Mouse (Mus musculus) CH12.LX (cell line): Measurements from ENCODE around the gene Nrap. TPM values are rescaled to one million over a fixed set of nuclear protein-coding genes. Genes with fewer than 3 reads are reported as not detected.

ENCODE experiments used
- DNase-seq: peaks from one replicate; pipeline ENCODE4 v3.0.0-alpha.2; 2013; ENCODE audit errors: extremely low read depth
- H3K27ac ChIP-seq: 2 replicates; pipeline ENCODE4 v1.5.1; 2012; ENCODE audit warnings: low read depth, mild to moderate bottlenecking, control low read depth, moderate library complexity; ENCODE audit not compliant: insufficient read depth
- H3K27me3 ChIP-seq: replicated peaks from 2 replicates; pipeline ENCODE3; 2012; ENCODE audit warnings: inconsistent platforms
- H3K36me3 ChIP-seq, 2 experiments: replicated peaks in 1 of 2; 2 replicates each; pipeline versions ENCODE3 to v1.6.1; 2012; ENCODE audit warnings: inconsistent platforms in 1 of 2, low read length in 1 of 2, mild to moderate bottlenecking in 1 of 2, mixed read lengths in 1 of 2, moderate library complexity in 1 of 2; ENCODE audit not compliant: control insufficient read depth in 1 of 2, insufficient read depth in 1 of 2
- H3K4me1 ChIP-seq, 2 experiments: 2 replicates each; pipeline ENCODE4 v1.6.1; 2012; ENCODE audit warnings: inconsistent platforms in 1 of 2, moderate library complexity in 1 of 2; ENCODE audit not compliant: insufficient read depth in 2 of 2, control insufficient read depth in 1 of 2
- H3K4me2 ChIP-seq: 2 replicates; pipeline ENCODE4 v1.6.1; 2012; ENCODE audit warnings: low read depth, mild to moderate bottlenecking, control low read depth; ENCODE audit not compliant: poor library complexity, insufficient read depth, severe bottlenecking
- H3K4me3 ChIP-seq, 3 experiments: fragments of 150-350 bp in 1 of 3; sonication (generic) in 1 of 3; replicated peaks in 1 of 3; 2 replicates each; pipeline versions ENCODE3 to v1.5.1; 2011 to 2012; ENCODE audit warnings: low read depth in 2 of 3, low read length in 2 of 3, mild to moderate bottlenecking in 2 of 3, moderate library complexity in 2 of 3, control low read depth in 1 of 3, improper control_type of control experiment in 1 of 3, inconsistent platforms in 1 of 3, mixed read lengths in 1 of 3; ENCODE audit not compliant: poor library complexity in 1 of 3
- H3K79me2 ChIP-seq: replicated peaks from 2 replicates; pipeline ENCODE4 v1.6.1; 2012; ENCODE audit warnings: mild to moderate bottlenecking, moderate library complexity; ENCODE audit not compliant: control insufficient read depth, poor library complexity, insufficient read depth, severe bottlenecking; ENCODE audit errors: extremely low read depth
- H3K9ac ChIP-seq: 2 replicates; pipeline ENCODE4 v1.6.1; 2012; ENCODE audit warnings: low read depth, mild to moderate bottlenecking, control low read depth, moderate library complexity; ENCODE audit not compliant: insufficient read depth
- H3K9me3 ChIP-seq: replicated peaks from 2 replicates; pipeline ENCODE3; 2012; ENCODE audit warnings: low read length, inconsistent platforms, mixed read lengths
- BHLHE40 ChIP-seq: IDR thresholded peaks from 2 replicates; pipeline ENCODE4 v1.6.1; 2011; ENCODE audit warnings: mild to moderate bottlenecking, low read depth, low read length, improper control_type of control experiment
- CHD2 ChIP-seq: IDR thresholded peaks from 2 replicates; pipeline ENCODE4 v1.6.1; 2011; ENCODE audit warnings: low read length, improper control_type of control experiment
- CTCF ChIP-seq, 2 experiments: IDR thresholded peaks in 1 of 2; conservative IDR thresholded peaks in 1 of 2; 2 replicates each; pipeline ENCODE4 v1.5.1; 2011 to 2012; ENCODE audit warnings: low read depth in 2 of 2, low read length in 2 of 2, improper control_type of control experiment in 1 of 2, inconsistent platforms in 1 of 2, mild to moderate bottlenecking in 1 of 2, moderate library complexity in 1 of 2
- ELF1 ChIP-seq: IDR thresholded peaks from 2 replicates; pipeline ENCODE4 v1.6.1; 2014; ENCODE audit warnings: low read depth, mild to moderate bottlenecking, inconsistent platforms, low read length, improper control_type of control experiment
- HCFC1 ChIP-seq: IDR thresholded peaks from 2 replicates; pipeline ENCODE4 v1.6.1; 2012; ENCODE audit warnings: low read depth, mild to moderate bottlenecking, inconsistent platforms, low read length, improper control_type of control experiment
- IRF4 ChIP-seq: IDR thresholded peaks from 2 replicates; pipeline ENCODE4 v1.6.1; 2014; ENCODE audit warnings: low read depth, mild to moderate bottlenecking, inconsistent platforms, low read length, improper control_type of control experiment
- JUN ChIP-seq: IDR thresholded peaks from 2 replicates; pipeline ENCODE4 v1.6.1; 2011; ENCODE audit warnings: low read depth, mild to moderate bottlenecking, low read length, improper control_type of control experiment, moderate library complexity; ENCODE audit not compliant: insufficient read depth
- JUND ChIP-seq: conservative IDR thresholded peaks from 2 replicates; pipeline ENCODE4 v1.6.1; 2011; ENCODE audit warnings: low read depth, low read length, improper control_type of control experiment
- MAZ ChIP-seq: IDR thresholded peaks from 2 replicates; pipeline ENCODE4 v1.6.1; 2012; ENCODE audit warnings: low read depth, mild to moderate bottlenecking, inconsistent platforms, low read length, improper control_type of control experiment, moderate library complexity
- NELFE ChIP-seq: IDR thresholded peaks from 2 replicates; pipeline ENCODE4 v1.6.1; 2011; ENCODE audit warnings: low read depth, low read length, improper control_type of control experiment
- PAX5 ChIP-seq: IDR thresholded peaks from 2 replicates; pipeline ENCODE4 v1.6.1; 2012; ENCODE audit warnings: low read length, inconsistent platforms, mixed read lengths
- RAD21 ChIP-seq: IDR thresholded peaks from 2 replicates; pipeline ENCODE4 v1.6.1; 2011; ENCODE audit warnings: low read depth, mild to moderate bottlenecking, low read length, improper control_type of control experiment, moderate library complexity
- SMC3 ChIP-seq: IDR thresholded peaks from 2 replicates; pipeline ENCODE4 v1.6.1; 2011; ENCODE audit warnings: low read depth, low read length, improper control_type of control experiment
- TBP ChIP-seq: conservative IDR thresholded peaks from 2 replicates; pipeline ENCODE4 v1.6.1; 2011; ENCODE audit warnings: low read depth, low read length, improper control_type of control experiment
- TCF12 ChIP-seq: IDR thresholded peaks from 2 replicates; pipeline ENCODE4 v1.6.1; 2014; ENCODE audit warnings: low read depth, mild to moderate bottlenecking, inconsistent platforms, low read length, improper control_type of control experiment
- USF1 ChIP-seq: IDR thresholded peaks from 2 replicates; pipeline ENCODE4 v1.6.1; 2014; ENCODE audit warnings: low read depth, mild to moderate bottlenecking, inconsistent platforms, low read length, improper control_type of control experiment
- USF2 ChIP-seq: conservative IDR thresholded peaks from 2 replicates; pipeline ENCODE4 v1.6.1; 2011; ENCODE audit warnings: low read depth, low read length, improper control_type of control experiment
- ZMIZ1 ChIP-seq: IDR thresholded peaks from 2 replicates; pipeline ENCODE4 v1.6.1; 2012; ENCODE audit warnings: low read depth, mild to moderate bottlenecking, inconsistent platforms, low read length, improper control_type of control experiment
- dilution Hi-C: fragments of 300-500 bp; cut with MboI; formaldehyde crosslinking; loops from 2 replicates; pipeline ENCODE4 v1.14.3; 2020; ENCODE audit warnings: low sequenced_read_pairs; ENCODE audit not compliant: extremely low pct_unique_long_range_greater_than_20kb, extremely low pct_ligation_motif_present
- in situ Hi-C: fragments of 300-500 bp; cut with MboI; formaldehyde crosslinking; loops from 3 replicates; pipeline ENCODE4 v1.14.3; 2019; ENCODE audit warnings: low sequenced_read_pairs, low pct_ligation_motif_present, low pct_unique_long_range_greater_than_20kb, mixed read lengths
- polyA plus RNA-seq: library from polyadenylated mRNA; unstranded; fragments of >175 nt; gene quantifications from 2 replicates; pipeline ENCODE4 v1.2.1, GENCODE M21; 2012; ENCODE audit warnings: low read depth; ENCODE audit not compliant: insufficient read length
- total RNA-seq, 2 experiments: library from RNA; depleted of rRNA; stranded (reverse); fragments of 300-350 nt in 1 of 2; fragments of >200 nt in 1 of 2; gene quantifications; 2 replicates each; pipeline ENCODE4 v1.2.3; 2012 to 2014

The Nrap gene
- total and polyA plus RNA-seq, 3 experiments, result 0.04 to 1.5 (median 0.17) TPM

DNA sequence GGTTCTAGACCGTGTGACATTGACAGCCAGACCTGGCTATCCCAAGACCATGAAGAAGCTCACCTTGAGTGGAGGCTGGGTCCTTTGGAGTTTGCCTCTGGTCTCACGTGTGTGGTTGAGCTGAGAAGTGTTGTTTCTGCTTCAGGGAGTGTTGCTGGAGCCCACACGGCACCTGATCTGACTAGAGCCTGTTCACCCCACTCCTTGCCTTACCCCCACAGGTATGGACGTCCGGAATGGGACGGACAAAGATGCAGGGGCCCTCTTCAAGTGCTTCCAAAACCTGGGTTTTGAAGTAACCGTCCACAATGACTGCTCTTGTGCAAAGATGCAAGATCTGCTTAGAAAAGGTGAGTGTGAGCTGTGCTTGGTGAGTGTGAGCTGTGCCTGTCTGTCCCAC, 43.7 kb upstream of the Nrap start:
- H3K9me3 ChIP-seq, result no peaks in the 10 kb centered on the region
- H3K9ac ChIP-seq, result no peak overlapping the region
- no peak overlapping the region for H3K4me3 ChIP-seq
- H3K27me3 ChIP-seq, result no peaks in the 10 kb centered on the region
- in situ Hi-C loops (no loop called here), dilution Hi-C loops (no loop called here)
- H3K4me1 ChIP-seq, result no peaks in the 10 kb centered on the region
- no peak for DNase-seq
- H3K4me2 ChIP-seq, result no peak overlapping the region
- H3K79me2 ChIP-seq, result no peaks in the 10 kb centered on the region
- no peak for TF ChIP-seq TCF12
- peaks cover 0 to 27% of the 10 kb centered on the region in 2 experiments for H3K36me3 ChIP-seq
- H3K27ac ChIP-seq, result no peak overlapping the region

- Histone ChIP-seq H3K27ac (no peak overlapping the region), H3K27me3 (no peaks in the 10 kb centered on the region), H3K9ac (no peak overlapping the region), H3K36me3 (peaks cover 0 to 27% of the 10 kb centered on the region in 2 experiments), H3K9me3 (no peaks in the 10 kb centered on the region), H3K4me3 (no peak overlapping the region), H3K4me1 (no peaks in the 10 kb centered on the region), H3K79me2 (no peaks in the 10 kb centered on the region)
- dilution Hi-C loops, result no loop called here
- DNase-seq, result no peak
- TF ChIP-seq MAZ (no peak), JUN (no peak), CHD2 (no peak), USF2 (no peak), HCFC1 (no peak), USF1 (no peak), TBP (no peak), BHLHE40 (no peak), ELF1 (no peak), JUND (no peak), NELFE (no peak), PAX5 (no peak), CTCF (conservative IDR thresholded peaks at IDR 0.05 in 1 of 2, IDR thresholded peaks at IDR 0.05 in 1 of 2; ENCODE audit: low read depth in 2 of 2, low read length in 2 of 2) (no peak), ZMIZ1 (no peak)
- TF ChIP-seq, all 38 proteins: peak for 0
- in situ Hi-C loops, result no loop called here
- H3K4me2 ChIP-seq, result no peak overlapping the region
Observed at GRCm38 (mm10) chr19:56432706-56433105, 42.9 kb upstream of the Nrap start.

DNA sequence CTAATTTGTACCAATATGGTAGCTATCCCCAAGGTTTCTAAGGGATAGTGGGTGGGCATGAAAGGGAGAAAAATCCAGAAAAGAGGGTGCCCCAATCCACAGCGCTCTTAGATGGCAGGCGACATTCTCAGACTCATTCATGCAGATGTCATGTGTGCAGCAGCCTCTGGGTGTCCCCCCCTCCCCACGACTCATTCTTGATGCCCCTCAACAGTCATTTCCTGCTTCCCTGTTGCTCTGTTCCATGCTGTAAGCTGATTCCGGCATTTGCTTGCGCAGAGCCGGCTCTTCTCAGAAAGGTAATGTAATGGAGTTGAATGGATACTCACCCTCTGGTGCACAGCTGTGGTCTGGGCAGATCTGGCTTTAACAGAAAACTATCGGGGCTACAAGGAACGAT, 40.5 kb upstream of the Nrap start:
- Histone ChIP-seq H3K4me1 (no peaks in the 10 kb centered on the region), H3K27me3 (no peaks in the 10 kb centered on the region), H3K4me2 (no peak overlapping the region), H3K9me3 (no peaks in the 10 kb centered on the region), H3K9ac (no peak overlapping the region), H3K4me3 (no peak overlapping the region), H3K79me2 (no peaks in the 10 kb centered on the region), H3K27ac (no peak overlapping the region), H3K36me3 (peaks cover 0 to 13% of the 10 kb centered on the region in 2 experiments)
- no peak for TF ChIP-seq IRF4
- TF ChIP-seq SMC3, result 0 out of 2 replicates have a peak, but pooled peaks have one; percentile 16
- peak in 1 of 2 experiments; percentile 37; a peak in 2 of 4 replicates for TF ChIP-seq CTCF (conservative IDR thresholded peaks at IDR 0.05 in 1 of 2, IDR thresholded peaks at IDR 0.05 in 1 of 2; ENCODE audit: low read depth in 2 of 2, low read length in 2 of 2)
- TF ChIP-seq RAD21, result peak; percentile 35
- DNase-seq, result no peak
- in situ Hi-C loops (no loop called here), dilution Hi-C loops (no loop called here)
